Mouse (Mus musculus) megakaryocyte, embryonic 14.5 days (primary cell): ENCODE measurements around the gene Aktip.

Experiments used
- FLI1 ChIP-seq: IDR thresholded peaks from 2 replicates; pipeline ENCODE4 v1.6.1; 2012; ENCODE audit warnings: low read length, inconsistent platforms, mixed read lengths
- GATA1 ChIP-seq: IDR thresholded peaks from 3 replicates; pipeline ENCODE4 v1.6.1; 2012; ENCODE audit warnings: mixed read lengths, low read length, inconsistent platforms, borderline replicate concordance

- TF ChIP-seq FLI1 (no peak), GATA1 (no peak)
Measured at GRCm38 (mm10) chr8:91227421-91227841, 27.7 kb upstream of the Aktip start.
